Mouse (Mus musculus): ENCODE results near the gene ccdc198. TPM values are rescaled to one million over a fixed set of nuclear protein-coding genes. Genes with fewer than 3 reads are reported as not detected.

The ccdc198 gene
- polyA plus RNA-seq, 1 experiment from 2014 or later, result 101 TPM

GRCm38 (mm10) chr14:49201073-49201778 is 44.0 kb downstream of the ccdc198 start:
- no peaks in the 10 kb centered on the region for H3K9me3 ChIP-seq (ENCODE audit: low read length)
- H3K36me3 ChIP-seq (ENCODE audit: insufficient read depth, low read length), result no peaks in the 10 kb centered on the region
- no peak overlapping the region for H3K9ac ChIP-seq (replicated peaks; ENCODE audit: low read length)
- WGBS, result 46% methylated on average over 9 of the region's 9 CpGs
- no peaks in the 10 kb centered on the region for H3K4me1 ChIP-seq (ENCODE audit: insufficient read depth, low read length)
- no peak for ATAC-seq (ENCODE audit: low FRiP score, low TSS enrichment)
- H3K27ac ChIP-seq (ENCODE audit: low read length), result no peak overlapping the region
- H3K27me3 ChIP-seq (ENCODE audit: insufficient read depth, low read length), result no peaks in the 10 kb centered on the region
- H3K4me2 ChIP-seq (replicated peaks; ENCODE audit: low read depth, low read length), result no peak overlapping the region
- no peak overlapping the region for H3K4me3 ChIP-seq (ENCODE audit: low read length)

GRCm38 (mm10) chr14:49197031-49197527 is 48.2 kb downstream of the ccdc198 start:
- Histone ChIP-seq H3K4me2 (replicated peaks; ENCODE audit: low read depth, low read length) (no peak overlapping the region), H3K27me3 (ENCODE audit: insufficient read depth, low read length) (no peaks in the 10 kb centered on the region), H3K27ac (ENCODE audit: low read length) (no peak overlapping the region), H3K9me3 (ENCODE audit: low read length) (no peaks in the 10 kb centered on the region), H3K36me3 (ENCODE audit: insufficient read depth, low read length) (no peaks in the 10 kb centered on the region), H3K9ac (replicated peaks; ENCODE audit: low read length) (no peak overlapping the region), H3K4me1 (ENCODE audit: insufficient read depth, low read length) (no peaks in the 10 kb centered on the region), H3K4me3 (ENCODE audit: low read length) (no peak overlapping the region)
- WGBS, result 87% methylated on average over 2 of the region's 2 CpGs
- ATAC-seq (ENCODE audit: low FRiP score, low TSS enrichment), result no peak

GRCm38 (mm10) chr14:49186270-49186669 is 59.0 kb downstream of the ccdc198 start:
- Histone ChIP-seq H3K9me3 (ENCODE audit: low read length) (no peaks in the 10 kb centered on the region), H3K4me3 (ENCODE audit: low read length) (no peak overlapping the region), H3K4me1 (ENCODE audit: insufficient read depth, low read length) (no peaks in the 10 kb centered on the region), H3K9ac (replicated peaks; ENCODE audit: low read length) (no peak overlapping the region), H3K27ac (ENCODE audit: low read length) (no peak overlapping the region), H3K27me3 (ENCODE audit: insufficient read depth, low read length) (no peaks in the 10 kb centered on the region), H3K4me2 (replicated peaks; ENCODE audit: low read depth, low read length) (no peak overlapping the region), H3K36me3 (ENCODE audit: insufficient read depth, low read length) (peaks cover 22% of the 10 kb centered on the region)
- ATAC-seq (ENCODE audit: low FRiP score, low TSS enrichment), result no peak
- 95% methylated on average over 2 of the region's 2 CpGs for WGBS

GRCm38 (mm10) chr14:49179736-49180135 is 65.5 kb downstream of the ccdc198 start:
- Histone ChIP-seq H3K9ac (replicated peaks; ENCODE audit: low read length) (no peak overlapping the region), H3K36me3 (ENCODE audit: insufficient read depth, low read length) (peaks cover 21% of the 10 kb centered on the region), H3K9me3 (ENCODE audit: low read length) (no peaks in the 10 kb centered on the region), H3K27ac (ENCODE audit: low read length) (no peak overlapping the region), H3K4me2 (replicated peaks; ENCODE audit: low read depth, low read length) (no peak overlapping the region), H3K27me3 (ENCODE audit: insufficient read depth, low read length) (no peaks in the 10 kb centered on the region), H3K4me1 (ENCODE audit: insufficient read depth, low read length) (peaks cover 4% of the 10 kb centered on the region), H3K4me3 (ENCODE audit: low read length) (no peak overlapping the region)
- no peak for ATAC-seq (ENCODE audit: low FRiP score, low TSS enrichment)
- 82% methylated on average over 3 of the region's 3 CpGs for WGBS

GRCm38 (mm10) chr14:49173290-49174135 is 71.8 kb downstream of the ccdc198 start:
- ATAC-seq (ENCODE audit: low FRiP score, low TSS enrichment), result no peak
- Histone ChIP-seq H3K4me1 (ENCODE audit: insufficient read depth, low read length) (peaks cover 24% of the 10 kb centered on the region), H3K4me3 (ENCODE audit: low read length) (peak overlapping the region; percentile 94), H3K9ac (replicated peaks; ENCODE audit: low read length) (peak overlapping the region; percentile 95), H3K27me3 (ENCODE audit: insufficient read depth, low read length) (no peaks in the 10 kb centered on the region), H3K4me2 (replicated peaks; ENCODE audit: low read depth, low read length) (peak overlapping the region; percentile 82), H3K27ac (ENCODE audit: low read length) (no peak overlapping the region), H3K9me3 (ENCODE audit: low read length) (no peaks in the 10 kb centered on the region), H3K36me3 (ENCODE audit: insufficient read depth, low read length) (0 out of 2 replicates have a peak, but pooled peaks cover 3% of the 10 kb centered on the region)
- 38% methylated on average over 16 of the region's 16 CpGs for WGBS

GRCm38 (mm10) chr14:49172582-49172988 is 72.7 kb downstream of the ccdc198 start:
- peak overlapping the region; percentile 82 for H3K4me2 ChIP-seq (replicated peaks; ENCODE audit: low read depth, low read length)
- H3K36me3 ChIP-seq (ENCODE audit: insufficient read depth, low read length), result no peaks in the 10 kb centered on the region
- ATAC-seq (ENCODE audit: low FRiP score, low TSS enrichment), result peak; percentile 80
- 1% methylated on average over 46 of the region's 46 CpGs for WGBS
- peak overlapping the region; percentile 76 for H3K27ac ChIP-seq (ENCODE audit: low read length)
- no peaks in the 10 kb centered on the region for H3K9me3 ChIP-seq (ENCODE audit: low read length)
- peaks cover 24% of the 10 kb centered on the region for H3K4me1 ChIP-seq (ENCODE audit: insufficient read depth, low read length)
- peak overlapping the region; percentile 94 for H3K4me3 ChIP-seq (ENCODE audit: low read length)
- H3K9ac ChIP-seq (replicated peaks; ENCODE audit: low read length), result peak overlapping the region; percentile 95
- no peaks in the 10 kb centered on the region for H3K27me3 ChIP-seq (ENCODE audit: insufficient read depth, low read length)

- Histone ChIP-seq H3K4me3 (ENCODE audit: low read length) (peak within 1 kb of the TSS; percentile 94), H3K9ac (replicated peaks; ENCODE audit: low read length) (peak within 1 kb of the TSS; percentile 95), H3K4me2 (replicated peaks; ENCODE audit: low read depth, low read length) (peak within 1 kb of the TSS; percentile 82), H3K4me1 (ENCODE audit: insufficient read depth, low read length) (peaks cover 24% of the 10 kb centered on the region), H3K27me3 (ENCODE audit: insufficient read depth, low read length) (no peaks in the 10 kb centered on the region), H3K27ac (ENCODE audit: low read length) (peak within 1 kb of the TSS; percentile 85), H3K9me3 (ENCODE audit: low read length) (no peaks in the 10 kb centered on the region), H3K36me3 (ENCODE audit: insufficient read depth, low read length) (no peaks in the 10 kb centered on the region)
- peak; percentile 97 for ATAC-seq (ENCODE audit: low FRiP score, low TSS enrichment)
- under 1% methylated on average over 47 of the region's 86 CpGs for WGBS
Measured at GRCm38 (mm10) chr14:49171867-49172581, 73.2 kb downstream of the ccdc198 start, which contains the start of gene Naa30. Naa30 (plus strand) TSS chr14:49172226.

- Histone ChIP-seq H3K4me2 (replicated peaks; ENCODE audit: low read depth, low read length) (peak overlapping the region; percentile 68), H3K27ac (ENCODE audit: low read length) (peak overlapping the region; percentile 85), H3K27me3 (ENCODE audit: insufficient read depth, low read length) (no peaks in the 10 kb centered on the region), H3K9me3 (ENCODE audit: low read length) (no peaks in the 10 kb centered on the region), H3K9ac (replicated peaks; ENCODE audit: low read length) (peak overlapping the region; percentile 95), H3K4me3 (ENCODE audit: low read length) (peak overlapping the region; percentile 94), H3K36me3 (ENCODE audit: insufficient read depth, low read length) (no peaks in the 10 kb centered on the region), H3K4me1 (ENCODE audit: insufficient read depth, low read length) (peaks cover 24% of the 10 kb centered on the region)
- 29% methylated on average over 8 of the region's 8 CpGs for WGBS
- ATAC-seq (ENCODE audit: low FRiP score, low TSS enrichment), result peak; percentile 50
Measured at GRCm38 (mm10) chr14:49171286-49171685, 74.0 kb downstream of the ccdc198 start.

Measured in kidney, embryonic 16.5 days (tissue).